Mouse (Mus musculus): ENCODE results near the gene Fip1l1. TPM values are rescaled to one million over a fixed set of nuclear protein-coding genes. Genes with fewer than 3 reads are reported as not detected.

Gene Fip1l1
- polyA plus RNA-seq, 1 experiment from 2014 or later = 68.7 TPM

Other genes starting within 250 kb of the Fip1l1 start
- gene Scfd2, start 3.7 kb upstream of the Fip1l1 start, polyA plus RNA-seq (2014; fragmentation: Nextera tagmentation; extraction: Ambion mirVana) = 18.8 and 19.4 TPM in 2 replicates
- 10.3 and 14.0 TPM in 2 replicates for gene Lnx1, start 167.5 kb downstream of the Fip1l1 start, polyA plus RNA-seq (2014; fragmentation: Nextera tagmentation; extraction: Ambion mirVana)

Data from hindbrain, embryonic 14.5 days (tissue).